Mouse (Mus musculus) erythroblast, embryonic 14.5 days (primary cell): ENCODE results near the gene Atg10.

Experiments
- GATA1 ChIP-seq: IDR thresholded peaks from 2 replicates; pipeline ENCODE4 v1.6.1; 2012; ENCODE audit warnings: low read length, inconsistent platforms, mixed read lengths
- TAL1 ChIP-seq: IDR thresholded peaks from 3 replicates; pipeline ENCODE4 v1.6.1; 2012; ENCODE audit warnings: low read length, inconsistent platforms, mixed read lengths

GRCm38 (mm10) chr13:91160616-91161015 is 63.2 kb downstream of the Atg10 start:
- TF ChIP-seq TAL1 (no peak), GATA1 (no peak)
